Mouse (Mus musculus): ENCODE results near the gene Cbfa2t3. TPM values are rescaled to one million over a fixed set of nuclear protein-coding genes. Genes with fewer than 3 reads are reported as not detected.

Cbfa2t3 gene
- polyA plus RNA-seq, 1 experiment from 2014 or later: 2.3 TPM

GRCm38 (mm10) chr8:122620446-122620845 is 78.5 kb downstream of the Cbfa2t3 start:
- Histone ChIP-seq H3K27me3 (replicated peaks; ENCODE audit: low read depth, poor library complexity, severe bottlenecking) (0 out of 2 replicates have a peak, but pooled peaks cover 4% of the 10 kb centered on the region), H3K36me3 (replicated peaks) (peaks cover 4% of the 10 kb centered on the region), H3K27ac (replicated peaks) (peak overlapping the region; percentile 71), H3K4me3 (no peak overlapping the region), H3K4me1 (peaks cover 65% of the 10 kb centered on the region), H3K9me3 (no peaks in the 10 kb centered on the region)
- 40% methylated on average over 5 of the region's 5 CpGs for WGBS
- DNase-seq (ENCODE audit: low spot score): no peak

GRCm38 (mm10) chr8:122618660-122619378 is 80.1 kb downstream of the Cbfa2t3 start:
- peak overlapping the region; percentile 71 for H3K27ac ChIP-seq (replicated peaks)
- H3K4me3 ChIP-seq: no peak overlapping the region
- no peaks in the 10 kb centered on the region for H3K9me3 ChIP-seq
- H3K27me3 ChIP-seq (replicated peaks; ENCODE audit: low read depth, poor library complexity, severe bottlenecking): 0 out of 2 replicates have a peak, but pooled peaks cover 4% of the 10 kb centered on the region
- DNase-seq (ENCODE audit: low spot score): no peak
- WGBS: 74% methylated on average over 6 of the region's 6 CpGs
- H3K36me3 ChIP-seq (replicated peaks): peaks cover 12% of the 10 kb centered on the region
- peaks cover 60% of the 10 kb centered on the region for H3K4me1 ChIP-seq

- WGBS: 34% methylated on average over 5 of the region's 7 CpGs
- Histone ChIP-seq H3K9me3 (no peaks in the 10 kb centered on the region), H3K27me3 (replicated peaks; ENCODE audit: low read depth, poor library complexity, severe bottlenecking) (0 out of 2 replicates have a peak, but pooled peaks cover 4% of the 10 kb centered on the region), H3K27ac (replicated peaks) (peak overlapping the region; percentile 48; the same call in 1 of the 2 replicates), H3K4me3 (no peak overlapping the region), H3K4me1 (peaks cover 55% of the 10 kb centered on the region), H3K36me3 (replicated peaks) (peaks cover 17% of the 10 kb centered on the region)
- peak; percentile 84 for DNase-seq (ENCODE audit: low spot score)
Observed at GRCm38 (mm10) chr8:122617947-122618546, 80.9 kb downstream of the Cbfa2t3 start.

- H3K4me3 ChIP-seq: no peak overlapping the region
- H3K27me3 ChIP-seq (replicated peaks; ENCODE audit: low read depth, poor library complexity, severe bottlenecking): 0 out of 2 replicates have a peak, but pooled peaks cover under 1% of the 10 kb centered on the region
- H3K27ac ChIP-seq (replicated peaks): no peak overlapping the region; the same call in 1 of the 2 replicates
- peaks cover 17% of the 10 kb centered on the region for H3K36me3 ChIP-seq (replicated peaks)
- no peak for DNase-seq (ENCODE audit: low spot score)
- no peaks in the 10 kb centered on the region for H3K9me3 ChIP-seq
- peaks cover 58% of the 10 kb centered on the region for H3K4me1 ChIP-seq
- WGBS: 79% methylated on average over 9 of the region's 9 CpGs
Observed at GRCm38 (mm10) chr8:122616181-122616905, 82.6 kb downstream of the Cbfa2t3 start.

GRCm38 (mm10) chr8:122611295-122612133 is 87.4 kb downstream of the Cbfa2t3 start, which contains the start of the genes Galns and Trappc2l:
TSS of gene Galns (minus strand) at chr8:122611463.
TSS of gene Trappc2l (plus strand) at chr8:122611640.
- Histone ChIP-seq H3K27ac (replicated peaks) (peak within 1 kb of the TSS; percentile 87), H3K27me3 (replicated peaks; ENCODE audit: low read depth, poor library complexity, severe bottlenecking) (no peaks in the 10 kb centered on the region), H3K9me3 (no peaks in the 10 kb centered on the region), H3K36me3 (replicated peaks) (peaks cover 17% of the 10 kb centered on the region), H3K4me3 (peak within 1 kb of the TSS; percentile 82), H3K4me1 (peaks cover 35% of the 10 kb centered on the region)
- WGBS: under 1% methylated on average over 57 of the region's 57 CpGs
- peak; percentile 98 for DNase-seq (ENCODE audit: low spot score)

- Histone ChIP-seq H3K4me1 (peaks cover 28% of the 10 kb centered on the region), H3K9me3 (no peaks in the 10 kb centered on the region), H3K27me3 (replicated peaks; ENCODE audit: low read depth, poor library complexity, severe bottlenecking) (no peaks in the 10 kb centered on the region), H3K4me3 (peak overlapping the region; percentile 82), H3K36me3 (replicated peaks) (peaks cover 16% of the 10 kb centered on the region), H3K27ac (replicated peaks) (peak overlapping the region; percentile 87)
- WGBS: 4% methylated on average over 20 of the region's 20 CpGs
- no peak for DNase-seq (ENCODE audit: low spot score)
Observed at GRCm38 (mm10) chr8:122610612-122611277, 88.2 kb downstream of the Cbfa2t3 start.

- Histone ChIP-seq H3K27ac (replicated peaks) (0 out of 2 replicates have a peak overlapping the region, but pooled peaks have one; percentile 87), H3K4me3 (peak overlapping the region; percentile 82; the same call in 1 of the 2 replicates), H3K36me3 (replicated peaks) (peaks cover 11% of the 10 kb centered on the region), H3K27me3 (replicated peaks; ENCODE audit: low read depth, poor library complexity, severe bottlenecking) (no peaks in the 10 kb centered on the region), H3K4me1 (peaks cover 26% of the 10 kb centered on the region), H3K9me3 (no peaks in the 10 kb centered on the region)
- no peak for DNase-seq (ENCODE audit: low spot score)
- WGBS: 59% methylated on average over 4 of the region's 4 CpGs
Observed at GRCm38 (mm10) chr8:122610209-122610608, 88.7 kb downstream of the Cbfa2t3 start.

- Histone ChIP-seq H3K36me3 (replicated peaks) (no peaks in the 10 kb centered on the region), H3K4me3 (no peak overlapping the region), H3K27ac (replicated peaks) (no peak overlapping the region), H3K4me1 (peaks cover 13% of the 10 kb centered on the region), H3K9me3 (no peaks in the 10 kb centered on the region), H3K27me3 (replicated peaks; ENCODE audit: low read depth, poor library complexity, severe bottlenecking) (no peaks in the 10 kb centered on the region)
- no peak for DNase-seq (ENCODE audit: low spot score)
- 87% methylated on average over 11 of the region's 12 CpGs for WGBS
Observed at GRCm38 (mm10) chr8:122606810-122607209, 92.1 kb downstream of the Cbfa2t3 start.

- WGBS: 80% methylated on average over 4 of the region's 4 CpGs
Observed at GRCm38 (mm10) chr8:122605367-122605766, 93.5 kb downstream of the Cbfa2t3 start.

GRCm38 (mm10) chr8:122604640-122605039 is 94.3 kb downstream of the Cbfa2t3 start:
- DNase-seq (ENCODE audit: low spot score): no peak
- 77% methylated on average over 1 of the region's 1 CpGs for WGBS

More at GRCm38 (mm10) chr8:122605367-122605766, 93.5 kb downstream of the Cbfa2t3 start:
- H3K27me3 ChIP-seq (replicated peaks; ENCODE audit: low read depth, poor library complexity, severe bottlenecking): no peaks in the 10 kb centered on the region
- H3K9me3 ChIP-seq: no peaks in the 10 kb centered on the region
- DNase-seq (ENCODE audit: low spot score): no peak
- no peak overlapping the region for H3K27ac ChIP-seq (replicated peaks)
- H3K4me1 ChIP-seq: peaks cover 2% of the 10 kb centered on the region
- no peak overlapping the region for H3K4me3 ChIP-seq
- no peaks in the 10 kb centered on the region for H3K36me3 ChIP-seq (replicated peaks)

GRCm38 (mm10) chr8:122600666-122601065 is 98.2 kb downstream of the Cbfa2t3 start:
- 92% methylated on average over 9 of the region's 9 CpGs for WGBS

More at GRCm38 (mm10) chr8:122604640-122605039, 94.3 kb downstream of the Cbfa2t3 start:
- Histone ChIP-seq H3K27ac (replicated peaks) (no peak overlapping the region), H3K36me3 (replicated peaks) (no peaks in the 10 kb centered on the region), H3K9me3 (no peaks in the 10 kb centered on the region), H3K4me3 (no peak overlapping the region), H3K27me3 (replicated peaks; ENCODE audit: low read depth, poor library complexity, severe bottlenecking) (no peaks in the 10 kb centered on the region), H3K4me1 (no peaks in the 10 kb centered on the region)

More at GRCm38 (mm10) chr8:122600666-122601065, 98.2 kb downstream of the Cbfa2t3 start:
- Histone ChIP-seq H3K4me3 (no peak overlapping the region), H3K9me3 (no peaks in the 10 kb centered on the region), H3K27ac (replicated peaks) (no peak overlapping the region), H3K27me3 (replicated peaks; ENCODE audit: low read depth, poor library complexity, severe bottlenecking) (no peaks in the 10 kb centered on the region), H3K4me1 (peaks cover 7% of the 10 kb centered on the region; the same call in 1 of the 2 replicates), H3K36me3 (replicated peaks) (no peaks in the 10 kb centered on the region)
- no peak for DNase-seq (ENCODE audit: low spot score)
